Mouse (Mus musculus) CH12.LX (cell line): ENCODE measurements at regions not wholly inside any gene's neighbourhood (a gene's known extent, or its start where the extent isn't known, plus 50 kb on each side); places are given as distances from the start of the nearest gene placed in this dataset.

Experiments
- DNase-seq: peaks from one replicate; pipeline ENCODE4 v3.0.0-alpha.2; 2013; ENCODE audit errors: extremely low read depth
- H3K27ac ChIP-seq: 2 replicates; pipeline ENCODE4 v1.5.1; 2012; ENCODE audit warnings: low read depth, mild to moderate bottlenecking, control low read depth, moderate library complexity; ENCODE audit not compliant: insufficient read depth
- H3K27me3 ChIP-seq: replicated peaks from 2 replicates; pipeline ENCODE3; 2012; ENCODE audit warnings: inconsistent platforms
- H3K36me3 ChIP-seq, 2 experiments: replicated peaks in 1 of 2; 2 replicates each; pipeline versions ENCODE3 to v1.6.1; 2012; ENCODE audit warnings: inconsistent platforms in 1 of 2, low read length in 1 of 2, mild to moderate bottlenecking in 1 of 2, mixed read lengths in 1 of 2, moderate library complexity in 1 of 2; ENCODE audit not compliant: control insufficient read depth in 1 of 2, insufficient read depth in 1 of 2
- H3K4me1 ChIP-seq, 2 experiments: 2 replicates each; pipeline ENCODE4 v1.6.1; 2012; ENCODE audit warnings: inconsistent platforms in 1 of 2, moderate library complexity in 1 of 2; ENCODE audit not compliant: insufficient read depth in 2 of 2, control insufficient read depth in 1 of 2
- H3K4me2 ChIP-seq: 2 replicates; pipeline ENCODE4 v1.6.1; 2012; ENCODE audit warnings: low read depth, mild to moderate bottlenecking, control low read depth; ENCODE audit not compliant: poor library complexity, insufficient read depth, severe bottlenecking
- H3K4me3 ChIP-seq, 3 experiments: fragments of 150-350 bp in 1 of 3; sonication (generic) in 1 of 3; replicated peaks in 1 of 3; 2 replicates each; pipeline versions ENCODE3 to v1.5.1; 2011 to 2012; ENCODE audit warnings: low read depth in 2 of 3, low read length in 2 of 3, mild to moderate bottlenecking in 2 of 3, moderate library complexity in 2 of 3, control low read depth in 1 of 3, improper control_type of control experiment in 1 of 3, inconsistent platforms in 1 of 3, mixed read lengths in 1 of 3; ENCODE audit not compliant: poor library complexity in 1 of 3
- H3K79me2 ChIP-seq: replicated peaks from 2 replicates; pipeline ENCODE4 v1.6.1; 2012; ENCODE audit warnings: mild to moderate bottlenecking, moderate library complexity; ENCODE audit not compliant: control insufficient read depth, poor library complexity, insufficient read depth, severe bottlenecking; ENCODE audit errors: extremely low read depth
- H3K9ac ChIP-seq: 2 replicates; pipeline ENCODE4 v1.6.1; 2012; ENCODE audit warnings: low read depth, mild to moderate bottlenecking, control low read depth, moderate library complexity; ENCODE audit not compliant: insufficient read depth
- H3K9me3 ChIP-seq: replicated peaks from 2 replicates; pipeline ENCODE3; 2012; ENCODE audit warnings: low read length, inconsistent platforms, mixed read lengths
- BHLHE40 ChIP-seq: IDR thresholded peaks from 2 replicates; pipeline ENCODE4 v1.6.1; 2011; ENCODE audit warnings: mild to moderate bottlenecking, low read depth, low read length, improper control_type of control experiment
- CHD2 ChIP-seq: IDR thresholded peaks from 2 replicates; pipeline ENCODE4 v1.6.1; 2011; ENCODE audit warnings: low read length, improper control_type of control experiment
- CTCF ChIP-seq, 2 experiments: IDR thresholded peaks in 1 of 2; conservative IDR thresholded peaks in 1 of 2; 2 replicates each; pipeline ENCODE4 v1.5.1; 2011 to 2012; ENCODE audit warnings: low read depth in 2 of 2, low read length in 2 of 2, improper control_type of control experiment in 1 of 2, inconsistent platforms in 1 of 2, mild to moderate bottlenecking in 1 of 2, moderate library complexity in 1 of 2
- E2F4 ChIP-seq: IDR thresholded peaks from 2 replicates; pipeline ENCODE4 v1.6.1; 2011; ENCODE audit warnings: low read depth, low read length, improper control_type of control experiment; ENCODE audit not compliant: insufficient replicate concordance
- ELF1 ChIP-seq: IDR thresholded peaks from 2 replicates; pipeline ENCODE4 v1.6.1; 2014; ENCODE audit warnings: low read depth, mild to moderate bottlenecking, inconsistent platforms, low read length, improper control_type of control experiment
- ETS1 ChIP-seq: conservative IDR thresholded peaks from 2 replicates; pipeline ENCODE4 v1.6.1; 2012; ENCODE audit warnings: low read depth, mild to moderate bottlenecking, inconsistent platforms, low read length, improper control_type of control experiment, moderate library complexity
- HCFC1 ChIP-seq: IDR thresholded peaks from 2 replicates; pipeline ENCODE4 v1.6.1; 2012; ENCODE audit warnings: low read depth, mild to moderate bottlenecking, inconsistent platforms, low read length, improper control_type of control experiment
- JUN ChIP-seq: IDR thresholded peaks from 2 replicates; pipeline ENCODE4 v1.6.1; 2011; ENCODE audit warnings: low read depth, mild to moderate bottlenecking, low read length, improper control_type of control experiment, moderate library complexity; ENCODE audit not compliant: insufficient read depth
- KAT2A ChIP-seq: IDR thresholded peaks from 2 replicates; pipeline ENCODE4 v1.6.1; 2012; ENCODE audit warnings: low read length, improper control_type of control experiment, inconsistent platforms; ENCODE audit not compliant: insufficient replicate concordance
- MAFK ChIP-seq: IDR thresholded peaks from 2 replicates; pipeline ENCODE4 v1.6.1; 2011; ENCODE audit warnings: low read length, improper control_type of control experiment; ENCODE audit not compliant: insufficient replicate concordance
- MAX ChIP-seq: IDR thresholded peaks from 2 replicates; pipeline ENCODE4 v1.6.1; 2011; ENCODE audit warnings: low read length, improper control_type of control experiment
- MYC ChIP-seq: IDR thresholded peaks from 2 replicates; pipeline ENCODE4 v1.6.1; 2011; ENCODE audit warnings: low read depth, mild to moderate bottlenecking, improper control_type of control experiment, low read length
- NRF1 ChIP-seq: IDR thresholded peaks from 2 replicates; pipeline ENCODE4 v1.6.1; 2014; ENCODE audit warnings: low read depth, mild to moderate bottlenecking, inconsistent platforms, low read length, improper control_type of control experiment, moderate library complexity
- PAX5 ChIP-seq: IDR thresholded peaks from 2 replicates; pipeline ENCODE4 v1.6.1; 2012; ENCODE audit warnings: low read length, inconsistent platforms, mixed read lengths
- POLR2A ChIP-seq: IDR thresholded peaks from 2 replicates; pipeline ENCODE4 v1.6.1; 2011; ENCODE audit warnings: low read depth, mild to moderate bottlenecking, improper control_type of control experiment, low read length
- POLR2AphosphoS2 ChIP-seq: IDR thresholded peaks from 2 replicates; pipeline ENCODE4 v1.6.1; 2011; ENCODE audit warnings: low read depth, low read length, improper control_type of control experiment
- SMC3 ChIP-seq: IDR thresholded peaks from 2 replicates; pipeline ENCODE4 v1.6.1; 2011; ENCODE audit warnings: low read depth, low read length, improper control_type of control experiment
- TBP ChIP-seq: conservative IDR thresholded peaks from 2 replicates; pipeline ENCODE4 v1.6.1; 2011; ENCODE audit warnings: low read depth, low read length, improper control_type of control experiment
- UBTF ChIP-seq: IDR thresholded peaks from 2 replicates; pipeline ENCODE4 v1.6.1; 2012; ENCODE audit warnings: low read depth, mild to moderate bottlenecking, inconsistent platforms, low read length, improper control_type of control experiment, moderate library complexity
- USF1 ChIP-seq: IDR thresholded peaks from 2 replicates; pipeline ENCODE4 v1.6.1; 2014; ENCODE audit warnings: low read depth, mild to moderate bottlenecking, inconsistent platforms, low read length, improper control_type of control experiment
- ZC3H11A ChIP-seq: IDR thresholded peaks from 2 replicates; pipeline ENCODE4 v1.6.1; 2012; ENCODE audit warnings: low read depth, mild to moderate bottlenecking, inconsistent platforms, low read length, improper control_type of control experiment
- ZKSCAN1 ChIP-seq: IDR thresholded peaks from 2 replicates; pipeline ENCODE4 v1.6.1; 2012; ENCODE audit warnings: low read depth, inconsistent platforms, low read length, improper control_type of control experiment, borderline replicate concordance
- ZNF384 ChIP-seq: IDR thresholded peaks from 2 replicates; pipeline ENCODE4 v1.6.1; 2012; ENCODE audit warnings: low read depth, low read length, improper control_type of control experiment, inconsistent platforms
- dilution Hi-C: fragments of 300-500 bp; cut with MboI; formaldehyde crosslinking; loops from 2 replicates; pipeline ENCODE4 v1.14.3; 2020; ENCODE audit warnings: low sequenced_read_pairs; ENCODE audit not compliant: extremely low pct_unique_long_range_greater_than_20kb, extremely low pct_ligation_motif_present
- in situ Hi-C: fragments of 300-500 bp; cut with MboI; formaldehyde crosslinking; loops from 3 replicates; pipeline ENCODE4 v1.14.3; 2019; ENCODE audit warnings: low sequenced_read_pairs, low pct_ligation_motif_present, low pct_unique_long_range_greater_than_20kb, mixed read lengths

- Histone ChIP-seq H3K36me3 (no peaks in the 10 kb centered on the region), H3K4me1 (no peaks in the 10 kb centered on the region), H3K4me3 (no peak overlapping the region), H3K9ac (no peak overlapping the region)
- no peak for DNase-seq
- TF ChIP-seq CHD2 (no peak), JUN (no peak), BHLHE40 (no peak), HCFC1 (no peak), ZKSCAN1 (no peak), E2F4 (no peak)
- TF ChIP-seq, all 38 proteins: peak for 0
- H3K4me2 ChIP-seq: no peak overlapping the region
- no peak overlapping the region for H3K27ac ChIP-seq
- in situ Hi-C loops: no loop called here
- H3K27me3 ChIP-seq: no peaks in the 10 kb centered on the region
- no peaks in the 10 kb centered on the region for H3K9me3 ChIP-seq
- dilution Hi-C loops: no loop called here
- no peaks in the 10 kb centered on the region for H3K79me2 ChIP-seq
Observed at GRCm38 (mm10) chr5:40920920-40921319, 787.0 kb downstream of the Rab28 start.

GRCm38 (mm10) chr5:40908803-40909202 lies 799.2 kb downstream of the Rab28 start:
- H3K79me2 ChIP-seq: no peaks in the 10 kb centered on the region
- dilution Hi-C loops: no loop called here
- H3K27me3 ChIP-seq: no peaks in the 10 kb centered on the region
- no peak overlapping the region for H3K27ac ChIP-seq
- in situ Hi-C loops: no loop called here
- H3K36me3 ChIP-seq: no peaks in the 10 kb centered on the region
- no peak for DNase-seq
- no peak overlapping the region for H3K4me3 ChIP-seq
- no peaks in the 10 kb centered on the region for H3K9me3 ChIP-seq
- no peak for TF ChIP-seq ETS1
- no peak for TF ChIP-seq MAX
- TF ChIP-seq MAFK: no peak
- no peak for TF ChIP-seq TBP
- TF ChIP-seq KAT2A: no peak
- TF ChIP-seq MYC: no peak
- no peak for TF ChIP-seq CTCF (conservative IDR thresholded peaks at IDR 0.05 in 1 of 2, IDR thresholded peaks at IDR 0.05 in 1 of 2; ENCODE audit: low read depth in 2 of 2, low read length in 2 of 2)
- TF ChIP-seq POLR2AphosphoS2: no peak
- TF ChIP-seq USF1: no peak
- TF ChIP-seq ZC3H11A: no peak
- TF ChIP-seq ELF1: no peak
- no peak for TF ChIP-seq PAX5
- TF ChIP-seq ZNF384: no peak
- TF ChIP-seq BHLHE40: no peak
- no peak for TF ChIP-seq NRF1
- no peak for TF ChIP-seq JUN
- TF ChIP-seq SMC3: no peak
- no peak for TF ChIP-seq E2F4
- TF ChIP-seq UBTF: no peak
- TF ChIP-seq POLR2A: no peak
- TF ChIP-seq, all 38 proteins: peak for 0
- H3K4me1 ChIP-seq: no peaks in the 10 kb centered on the region
- H3K9ac ChIP-seq: no peak overlapping the region
- H3K4me2 ChIP-seq: no peak overlapping the region
